Mouse (Mus musculus) ES-E14 (cell line): ENCODE measurements around the gene Ngfr.

Source experiments
- HCFC1 ChIP-seq: IDR thresholded peaks from 2 replicates; pipeline ENCODE4 v1.6.1; 2012; ENCODE audit warnings: low read length, inconsistent platforms, borderline replicate concordance; ENCODE audit not compliant: insufficient read depth
- ZC3H11A ChIP-seq: IDR thresholded peaks from 2 replicates; pipeline ENCODE4 v1.6.1; 2012; ENCODE audit warnings: low read depth, mild to moderate bottlenecking, inconsistent platforms, low read length, borderline replicate concordance

DNA sequence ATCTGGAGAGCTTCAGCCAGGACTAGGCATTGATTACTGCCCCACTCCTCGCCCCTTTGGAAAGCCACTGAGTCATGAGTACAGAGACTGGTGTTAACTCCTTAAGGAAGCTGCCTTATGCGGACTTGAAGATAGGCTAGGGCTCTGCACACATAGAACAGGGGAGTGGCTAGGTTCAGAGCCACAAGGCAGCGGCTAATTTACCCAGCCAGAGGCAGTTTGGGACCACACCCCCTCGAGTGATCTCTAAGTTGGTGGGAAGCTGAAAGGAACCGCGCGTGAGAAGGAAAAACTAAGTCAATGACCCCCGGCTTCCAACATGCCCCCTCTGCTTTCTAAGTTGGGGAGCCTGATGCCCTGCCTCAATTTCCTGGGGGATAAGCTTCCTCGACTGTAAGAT, 2.9 kb downstream of the Ngfr start:
- no peak for TF ChIP-seq HCFC1
- TF ChIP-seq ZC3H11A: no peak
